Mouse (Mus musculus) right cerebral cortex, postnatal 10 days (tissue): ENCODE data around the gene Entpd1.
A peak's percentile ranks its signal among the peaks of the same experiment; 100 is the strongest.

Source experiments
- DNase-seq, 2 experiments: peaks; one replicate each; pipeline ENCODE4 v3.0.0; 2021; ENCODE audit warnings: low spot score in 2 of 2

Gene Entpd1

DNA sequence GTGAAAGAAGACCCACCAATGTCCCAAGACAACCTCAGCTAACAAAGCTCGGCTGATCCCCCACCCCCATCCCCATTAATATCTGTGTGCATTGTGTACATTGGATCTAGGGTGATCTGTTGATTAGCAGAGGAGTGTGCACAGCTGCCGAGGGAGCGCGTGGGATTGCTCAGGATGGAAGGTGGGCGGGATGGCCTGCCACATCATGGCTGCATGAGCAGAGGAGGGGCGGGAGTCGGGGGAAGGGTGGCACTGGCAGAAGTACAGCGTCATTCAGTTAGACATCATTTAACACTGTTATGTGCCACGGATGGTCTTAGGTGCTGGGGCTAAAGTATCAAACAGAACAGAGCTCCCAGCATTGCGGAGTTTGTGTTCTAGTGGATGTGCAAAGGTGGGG is 111.3 kb downstream of the Entpd1 start:
- no peak for DNase-seq

DNA sequence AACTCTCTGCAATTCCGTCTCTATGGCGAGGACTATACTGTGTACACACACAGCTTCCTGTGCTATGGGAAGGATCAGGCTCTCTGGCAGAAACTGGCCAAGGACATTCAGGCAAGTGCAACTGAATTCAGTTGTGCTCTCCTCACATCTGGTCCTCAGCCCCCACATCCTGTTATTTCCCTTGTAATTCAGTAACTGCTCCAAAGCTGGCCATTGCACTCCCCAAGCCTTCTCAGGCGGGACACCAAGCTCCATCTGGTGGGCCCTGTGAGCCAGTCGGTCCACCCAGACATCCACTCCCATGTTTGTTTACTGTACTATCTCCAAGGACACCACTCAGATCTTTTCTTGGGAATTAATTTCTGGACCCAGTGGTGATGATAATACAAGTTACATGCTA is 114.0 kb downstream of the Entpd1 start:
- no peak for DNase-seq

DNA sequence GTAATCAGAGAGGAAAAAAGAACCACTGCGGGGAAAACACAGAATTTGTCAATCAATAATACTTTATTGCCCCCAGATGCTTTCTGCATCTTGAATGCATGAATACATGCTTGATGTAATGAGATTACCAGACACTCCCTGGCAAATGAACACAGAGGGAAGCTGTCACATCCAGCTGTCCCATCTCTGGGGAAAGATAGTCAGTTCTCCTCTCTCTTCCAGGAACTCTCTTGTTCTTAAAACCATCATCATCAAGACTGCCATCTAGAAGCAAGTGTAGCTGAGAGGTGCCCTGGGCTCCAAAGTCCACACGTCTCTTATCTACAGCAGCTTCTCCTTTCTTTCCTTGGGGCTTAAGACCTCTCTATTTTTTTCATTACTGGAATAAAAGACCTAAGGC is 114.4 kb downstream of the Entpd1 start:
- DNase-seq = no peak

DNA sequence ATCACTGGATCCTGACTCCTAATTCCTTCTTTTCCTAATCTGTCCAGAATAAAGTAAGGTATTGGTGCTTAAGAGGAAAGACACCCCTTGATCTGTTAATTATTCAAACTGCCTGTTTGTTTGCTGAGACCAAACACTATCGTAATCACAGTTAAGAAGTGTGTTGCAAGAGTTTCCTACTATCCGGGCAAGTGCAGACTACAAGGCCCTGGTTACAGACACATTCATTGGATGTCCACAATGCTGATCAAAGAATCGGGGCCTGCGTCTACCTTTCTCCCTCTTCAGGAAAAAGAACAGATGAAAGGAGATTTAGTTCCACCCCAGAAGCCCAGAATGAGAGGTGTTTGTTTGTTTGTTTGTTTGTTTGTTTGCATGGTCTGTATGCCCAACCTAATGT is 116.0 kb downstream of the Entpd1 start:
- DNase-seq = no peak

DNA sequence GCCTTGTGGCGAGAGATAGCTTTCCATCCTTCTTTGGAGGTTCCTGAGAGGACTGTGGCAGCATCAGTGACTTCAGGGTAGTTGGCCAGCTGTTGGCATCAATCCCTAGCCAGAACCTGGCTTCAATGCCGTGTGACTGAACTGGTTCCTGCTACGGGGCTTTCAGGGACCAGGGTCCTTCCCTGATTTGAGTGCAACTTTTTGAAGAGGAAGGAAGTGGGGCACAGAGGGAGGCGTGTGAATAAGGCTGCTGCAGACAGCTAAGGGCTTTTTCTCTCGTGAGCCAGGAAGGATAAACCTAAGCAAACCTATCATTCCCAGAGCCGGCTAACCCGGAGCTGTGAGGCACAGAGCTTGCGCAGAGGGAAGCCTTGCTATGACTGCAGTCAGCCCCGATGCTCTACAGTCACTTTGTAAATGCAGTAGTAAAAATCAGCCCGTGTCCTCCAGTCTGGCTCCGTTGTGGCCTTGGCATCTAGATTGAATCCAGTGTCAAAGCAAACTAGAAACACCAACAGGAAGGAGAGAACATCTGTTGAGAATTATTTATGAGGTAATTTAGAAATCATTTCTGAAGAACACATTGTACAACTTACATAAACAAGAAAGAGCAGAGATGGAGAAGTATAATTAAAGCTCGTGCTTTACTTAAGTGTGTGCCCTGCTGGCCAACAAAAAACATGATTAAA is 116.7 kb downstream of the Entpd1 start:
- no peak for DNase-seq

DNA sequence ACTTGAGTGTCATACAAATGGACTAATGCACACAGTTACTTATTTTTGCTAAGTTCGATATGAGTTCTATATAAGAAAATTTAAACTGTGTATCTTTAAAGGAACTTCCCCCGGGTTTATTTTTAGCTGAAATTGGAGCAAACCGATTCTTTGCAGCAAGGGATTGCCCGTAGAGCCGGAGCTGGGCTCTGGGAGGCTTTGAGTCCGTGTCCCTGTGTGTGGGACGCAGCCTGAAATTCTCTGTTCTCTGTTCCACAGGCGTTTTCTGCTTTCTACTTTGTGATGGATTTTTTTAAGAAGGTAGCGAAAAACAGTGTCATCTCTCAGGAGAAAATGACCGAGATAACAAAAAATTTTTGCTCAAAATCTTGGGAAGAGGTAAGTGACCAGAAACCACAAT is 121.2 kb downstream of the Entpd1 start:
- DNase-seq = no peak

DNA sequence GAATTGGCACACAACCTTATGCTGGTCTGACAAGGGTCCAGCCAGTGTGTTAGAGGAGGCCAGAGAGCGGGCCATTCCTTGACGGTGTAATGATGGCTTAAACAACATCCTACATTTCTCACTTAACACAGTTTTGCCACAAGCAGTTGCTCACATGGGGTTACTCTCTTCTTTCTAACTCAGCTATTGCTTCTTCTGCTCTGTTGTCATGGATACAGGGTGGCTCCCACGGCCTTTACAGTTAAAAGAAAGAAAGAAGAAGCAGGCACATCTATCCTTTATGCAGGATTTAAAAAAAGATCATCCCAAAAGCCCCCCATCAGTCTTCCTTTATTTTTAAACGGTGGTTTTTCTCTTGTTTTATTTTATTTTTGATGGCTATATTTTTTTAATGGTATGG is 121.7 kb downstream of the Entpd1 start:
- peak; percentile 50 to 64 for DNase-seq

DNA sequence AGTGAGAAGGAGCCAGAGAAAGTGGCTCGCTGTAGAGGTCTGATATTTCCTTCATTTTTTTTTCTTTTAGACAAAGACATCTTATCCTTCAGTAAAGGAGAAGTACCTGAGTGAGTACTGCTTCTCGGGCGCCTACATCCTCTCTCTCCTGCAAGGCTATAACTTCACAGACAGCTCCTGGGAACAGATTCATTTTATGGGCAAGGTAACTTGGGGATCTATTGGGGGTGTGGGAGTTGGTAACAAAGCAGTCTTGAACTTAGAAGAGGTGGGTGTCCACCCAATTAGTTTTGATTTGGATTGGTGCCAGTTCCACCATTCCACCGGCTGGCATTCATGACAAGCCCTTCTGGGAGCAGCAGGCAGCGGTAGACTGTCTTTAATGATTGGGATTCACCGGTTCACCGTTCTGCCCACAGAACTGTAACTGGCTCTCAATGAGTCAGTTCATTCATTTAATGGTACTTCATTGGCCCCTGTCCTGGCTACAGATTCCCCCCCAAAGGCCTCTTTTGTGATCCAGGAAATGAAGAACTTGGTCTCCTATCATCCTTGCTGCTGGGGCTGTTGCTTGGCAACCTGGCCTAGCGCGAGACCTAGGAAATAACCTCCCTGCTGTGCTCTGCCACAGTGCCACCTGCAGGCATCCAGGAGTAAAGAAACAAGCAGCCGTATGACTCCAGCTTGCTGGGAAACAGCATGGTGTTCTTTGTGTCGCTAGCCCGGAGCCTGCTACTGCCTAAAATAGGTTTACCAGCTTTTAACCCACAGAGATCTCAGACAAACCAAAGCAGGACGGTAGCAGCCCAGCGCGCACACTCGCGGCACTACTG is 124.7 kb downstream of the Entpd1 start:
- DNase-seq = peak; percentile 90 to 92

DNA sequence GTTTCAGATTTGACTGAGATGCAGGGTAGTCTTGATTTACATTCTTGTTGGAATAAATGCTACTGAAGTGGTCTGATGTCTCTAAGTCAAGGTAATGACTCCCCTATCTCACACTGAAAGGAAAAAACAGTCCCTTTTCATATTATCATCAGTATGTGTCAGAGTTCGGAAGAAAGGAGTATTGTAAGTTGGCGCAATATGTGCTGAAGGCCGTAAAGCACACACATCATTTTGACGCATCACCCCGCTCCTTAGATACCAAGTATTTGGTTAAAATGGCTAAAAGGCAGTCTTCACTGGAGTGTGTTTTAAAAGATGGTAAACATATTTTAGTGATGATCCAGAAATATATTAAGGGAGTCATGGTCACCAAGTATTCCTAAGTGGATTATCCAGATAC is 125.4 kb downstream of the Entpd1 start:
- no peak for DNase-seq

DNA sequence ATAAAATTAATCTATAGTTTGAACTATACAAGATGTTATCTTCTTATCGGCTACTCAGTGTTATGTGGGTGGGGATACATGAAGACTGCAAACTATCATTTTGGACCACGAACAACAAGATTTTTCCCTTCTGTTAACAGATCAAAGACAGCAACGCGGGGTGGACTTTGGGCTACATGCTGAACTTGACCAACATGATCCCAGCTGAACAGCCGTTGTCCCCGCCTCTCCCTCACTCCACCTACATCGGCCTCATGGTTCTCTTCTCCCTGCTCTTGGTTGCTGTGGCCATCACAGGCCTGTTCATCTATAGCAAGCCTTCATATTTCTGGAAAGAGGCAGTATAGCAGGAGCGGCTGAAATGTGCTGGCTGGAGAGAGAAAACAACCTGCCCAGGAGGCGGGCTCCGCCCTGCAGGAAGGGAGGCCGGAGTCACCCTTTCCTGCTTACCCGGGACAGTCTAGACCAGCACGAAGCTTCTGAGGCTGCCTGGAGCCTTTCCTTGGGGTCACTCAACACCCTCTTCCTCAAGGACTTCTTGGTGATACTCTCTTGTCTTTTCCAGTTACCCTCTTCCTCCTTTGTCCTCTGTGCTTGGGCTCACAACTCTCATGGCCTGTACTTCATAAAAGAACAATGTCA is 126.6 kb downstream of the Entpd1 start:
- DNase-seq = no peak

DNA sequence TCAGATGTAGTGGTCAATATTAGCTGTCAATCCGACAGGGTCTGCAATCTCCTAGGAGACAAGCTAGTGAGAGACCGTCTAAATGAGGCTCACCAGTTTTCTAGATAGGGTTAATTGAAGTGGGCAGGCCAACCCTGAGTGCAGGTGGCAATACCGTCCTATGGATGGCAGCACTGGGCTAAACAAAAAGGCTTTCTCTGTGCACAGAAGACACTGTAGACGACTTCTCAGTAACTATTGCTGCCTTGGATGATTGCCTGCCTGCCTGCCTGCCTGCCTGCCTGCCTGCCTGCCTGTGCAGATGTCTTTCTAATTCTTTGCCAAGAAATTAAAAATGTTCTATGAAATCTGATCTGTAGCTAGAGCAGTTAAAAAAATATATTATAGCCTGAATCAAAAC is 134.4 kb downstream of the Entpd1 start:
- DNase-seq = peak; percentile 64 to 74

DNA sequence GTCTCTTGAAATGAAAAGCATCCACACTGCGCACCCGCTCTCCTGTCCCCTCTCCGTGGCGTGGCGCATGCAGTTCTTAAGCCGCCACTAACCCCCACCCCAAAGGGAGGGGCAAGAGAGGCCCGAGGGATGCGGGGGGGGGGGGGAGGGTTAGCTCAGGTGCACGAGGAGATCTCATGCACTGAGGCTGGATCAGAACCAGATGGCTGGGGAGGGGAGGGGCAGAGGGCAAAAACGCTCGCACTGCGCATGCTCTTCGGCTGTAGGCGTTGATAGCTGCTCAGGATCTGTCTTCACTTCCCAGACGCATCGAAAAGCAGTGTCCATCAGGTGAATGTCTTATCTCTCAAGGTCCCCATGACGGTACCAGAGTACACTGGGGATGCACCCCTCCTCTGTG is 136.4 kb downstream of the Entpd1 start, which contains the start of gene Cc2d2b:
Cc2d2b (plus strand) TSS at position 195 of the 400 bp plus-strand sequence.
- no peak for DNase-seq

DNA sequence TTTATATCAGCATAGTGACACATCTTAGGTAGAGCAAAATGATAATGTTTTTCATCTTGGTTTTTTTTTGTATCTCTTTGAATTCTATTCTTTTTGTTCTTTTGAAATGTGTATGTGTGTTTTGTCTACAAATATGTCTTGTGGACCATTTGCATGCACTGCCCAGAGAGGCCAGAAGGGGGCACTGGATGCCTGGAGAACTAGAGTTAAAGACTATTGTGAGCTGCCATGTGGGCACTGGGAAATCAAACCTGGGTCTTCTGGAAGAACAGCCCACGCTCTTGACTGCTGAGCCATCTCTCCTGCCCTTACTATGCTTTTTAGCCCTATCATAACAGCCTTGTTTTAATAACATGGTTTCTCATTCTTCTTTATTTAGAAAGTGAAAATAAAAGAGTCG is 142.1 kb downstream of the Entpd1 start:
- DNase-seq = no peak

DNA sequence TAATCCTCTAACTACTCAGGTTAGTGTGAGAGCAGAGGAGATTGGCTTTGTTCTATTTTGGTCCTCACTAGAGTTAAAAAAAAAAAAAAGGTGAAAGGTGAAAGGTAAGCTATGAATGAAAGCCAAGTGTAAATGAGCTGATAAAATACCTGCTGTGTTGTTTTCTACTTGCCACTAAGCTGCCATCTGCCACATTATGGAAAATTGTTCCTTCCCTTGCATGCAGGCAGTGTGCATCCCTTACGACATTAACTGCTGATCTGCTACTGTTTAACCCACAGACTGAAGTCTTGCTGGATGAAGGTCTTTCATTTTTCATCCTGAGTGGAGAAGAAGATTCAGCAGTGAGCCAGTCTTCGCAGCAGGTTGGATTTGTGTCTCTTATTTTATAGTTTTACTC is 147.9 kb downstream of the Entpd1 start:
- no peak for DNase-seq

DNA sequence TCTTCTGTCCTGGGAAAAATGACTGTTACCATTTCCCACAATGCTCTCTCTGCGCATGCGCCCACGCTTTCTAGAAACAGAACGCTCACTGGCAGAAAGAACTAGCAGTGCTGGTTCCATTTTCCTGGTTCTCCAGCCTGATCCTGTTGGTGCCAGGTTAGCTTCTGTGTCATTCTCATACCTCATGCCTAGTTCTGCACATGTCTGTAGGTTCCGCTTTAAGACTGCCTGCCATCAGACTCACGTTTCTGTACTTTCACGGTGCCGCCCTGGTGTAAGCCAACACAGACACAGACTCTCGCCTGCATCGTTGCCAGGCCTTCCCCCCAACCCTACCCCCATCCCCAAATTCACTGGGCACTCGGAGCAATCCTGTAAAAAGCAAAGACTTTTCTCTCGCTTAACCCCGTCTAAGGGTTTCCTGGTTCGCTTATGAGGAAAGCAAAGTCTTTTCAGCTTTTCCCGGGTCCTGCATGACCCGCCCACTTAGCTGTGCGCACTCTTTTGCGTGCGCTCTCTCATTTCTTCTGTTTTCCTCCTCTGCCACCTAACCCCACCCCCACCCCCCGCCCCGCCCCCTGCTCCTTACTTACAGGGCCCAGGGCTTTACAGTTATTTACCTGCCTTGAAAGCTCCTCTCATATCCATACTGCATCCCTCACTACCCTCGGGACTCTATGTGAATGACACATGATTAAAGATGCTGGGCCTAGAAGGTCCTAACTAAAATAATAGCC is 150.0 kb downstream of the Entpd1 start:
- DNase-seq = peak; percentile 64 to 76

DNA sequence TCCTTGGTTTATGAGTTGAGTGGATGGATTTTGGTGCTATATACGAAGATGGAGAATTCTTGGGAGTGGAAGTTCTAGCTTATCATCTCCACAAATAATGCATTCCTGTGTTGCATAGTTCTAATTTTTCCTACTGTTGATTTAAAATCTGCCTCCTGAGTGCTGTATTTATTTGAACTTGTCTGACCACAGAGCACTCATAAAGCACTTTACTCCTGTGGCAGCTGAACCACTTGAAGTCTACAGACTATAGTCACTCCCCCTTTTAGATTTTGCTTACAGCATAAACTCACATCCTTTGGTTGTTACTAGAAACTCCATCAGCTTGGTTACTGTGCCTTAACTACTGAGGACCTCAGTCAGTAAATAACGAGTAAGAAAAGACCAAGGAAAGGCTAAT is 155.0 kb downstream of the Entpd1 start:
- no peak for DNase-seq

DNA sequence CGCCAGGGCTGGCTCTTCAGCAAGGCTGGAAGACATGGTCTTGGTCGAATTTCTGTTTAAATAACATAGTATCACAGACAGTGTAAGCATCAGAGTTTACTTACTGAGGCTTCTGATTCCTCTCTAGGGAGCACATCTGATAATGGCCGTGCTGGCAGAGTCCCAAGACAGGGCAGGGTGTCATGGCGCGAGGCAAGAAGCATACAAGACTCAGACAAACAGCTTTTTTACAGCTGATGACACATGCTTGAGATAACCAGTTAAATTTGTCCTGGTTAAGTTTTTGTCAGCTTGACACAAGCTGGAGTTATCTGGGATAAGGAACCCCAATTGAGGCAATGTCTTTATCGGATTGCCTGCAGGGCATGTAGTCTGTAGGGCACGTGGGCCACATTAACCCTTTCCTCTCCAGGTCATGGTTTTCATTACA is 157.2 kb downstream of the Entpd1 start:
- no peak for DNase-seq

DNA sequence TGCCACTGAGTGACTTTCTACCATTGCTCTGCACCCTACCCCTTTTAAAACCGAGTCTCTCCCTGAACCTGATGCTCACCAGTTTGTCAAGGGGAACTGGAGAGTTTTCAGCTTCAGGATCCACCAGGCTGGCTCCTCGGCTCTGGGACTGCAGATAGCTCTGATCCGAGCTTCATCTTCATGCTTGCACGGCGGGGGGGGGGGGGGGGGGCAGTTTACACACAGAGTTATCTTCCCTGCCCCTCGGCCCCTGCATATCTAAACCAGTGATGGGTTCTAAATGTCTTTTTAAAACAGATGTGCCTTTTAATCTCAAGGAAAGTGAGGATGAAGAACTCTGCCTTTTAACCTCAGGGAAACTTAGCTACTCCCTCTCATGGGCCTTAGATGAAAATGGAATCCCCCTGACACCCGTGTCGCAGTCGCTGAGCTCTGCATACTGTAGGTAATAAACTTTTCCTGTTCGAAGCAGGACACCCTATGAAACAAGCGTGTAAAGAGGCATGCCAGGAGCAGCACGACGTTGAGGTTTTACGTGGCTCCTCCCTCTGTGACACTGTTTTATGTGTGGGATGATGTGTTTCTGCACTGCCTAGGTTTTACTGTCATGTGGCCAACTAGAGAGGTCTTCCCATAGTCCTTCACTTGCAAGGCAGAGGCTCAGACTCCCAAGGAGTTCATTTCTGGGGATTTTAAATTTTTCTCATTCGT is 176.0 kb downstream of the Entpd1 start:
- no peak for DNase-seq

DNA sequence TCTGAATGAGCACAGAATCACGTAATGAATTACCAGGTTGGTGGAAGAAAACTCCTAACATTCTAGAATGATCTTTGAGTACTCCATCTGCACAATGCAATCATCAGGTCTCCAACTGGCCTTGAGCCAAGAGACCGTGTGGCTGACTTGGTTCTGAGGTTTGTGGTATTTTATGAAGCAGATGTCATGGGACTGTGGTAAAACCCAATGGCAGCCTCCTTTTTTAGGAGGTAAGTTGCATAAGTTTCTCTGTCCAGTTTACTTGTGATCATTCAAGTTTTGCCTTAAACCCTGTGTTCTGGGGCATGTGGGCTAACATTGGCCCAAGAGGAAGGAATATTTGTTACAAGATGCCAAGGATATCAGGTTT is 176.5 kb downstream of the Entpd1 start:
- no peak for DNase-seq
